Mouse (Mus musculus) neural tube, embryonic 15.5 days (tissue): ENCODE data around the gene Rlf. TPM values are rescaled to one million over a fixed set of nuclear protein-coding genes. Genes with fewer than 3 reads are reported as not detected.
A peak's percentile ranks its signal among the peaks of the same experiment; 100 is the strongest.

Source experiments
- ATAC-seq: fragments of 200-750 bp; cut with Nextera tagmentation; 2 replicates; pipeline ENCODE4 v1.8.0; 2017; ENCODE audit warnings: mild to moderate bottlenecking, moderate TSS enrichment, moderate library complexity; ENCODE audit not compliant: low FRiP score
- H3K27ac ChIP-seq: fragments of 300-500 bp; sonication (generic); replicated peaks from 2 replicates; pipeline ENCODE4 v1.5.1; 2015; ENCODE audit warnings: mild to moderate bottlenecking, inconsistent platforms
- H3K27me3 ChIP-seq: fragments of 300-500 bp; sonication (generic); replicated peaks from 2 replicates; pipeline ENCODE4 v1.6.1; 2015; ENCODE audit warnings: inconsistent platforms
- H3K36me3 ChIP-seq: fragments of 300-500 bp; sonication (generic); 2 replicates; pipeline ENCODE4 v1.6.1; 2015; ENCODE audit warnings: inconsistent platforms
- H3K4me1 ChIP-seq: fragments of 300-500 bp; sonication (generic); 2 replicates; pipeline ENCODE4 v1.6.1; 2015; ENCODE audit warnings: inconsistent platforms
- H3K4me2 ChIP-seq: fragments of 300-500 bp; sonication (generic); 2 replicates; pipeline ENCODE4 v1.6.1; 2015; ENCODE audit warnings: inconsistent platforms, mild to moderate bottlenecking, moderate library complexity
- H3K4me3 ChIP-seq: fragments of 300-500 bp; sonication (generic); replicated peaks from 2 replicates; pipeline ENCODE4 v1.5.1; 2015; ENCODE audit warnings: mild to moderate bottlenecking, inconsistent platforms
- H3K9ac ChIP-seq: fragments of 300-500 bp; sonication (generic); replicated peaks from 2 replicates; pipeline ENCODE4 v1.6.1; 2015; ENCODE audit warnings: mild to moderate bottlenecking, inconsistent platforms
- H3K9me3 ChIP-seq: fragments of 300-500 bp; sonication (generic); replicated peaks from 2 replicates; pipeline ENCODE4 v1.6.1; 2016; ENCODE audit warnings: inconsistent platforms
- WGBS: fragments of 180-500 bp; shearing (Covaris S2); methylation state at CpG from one replicate; pipeline ENCODE4 v1.1.7; 2015; ENCODE audit warnings: mixed read lengths; 5-methylcytosine and 5-hydroxymethylcytosine counted together
- polyA plus RNA-seq: library from polyadenylated mRNA; unstranded; fragments of >200 nt; fragmentation: Nextera tagmentation; extraction: Ambion mirVana; gene quantifications from 2 replicates; pipeline ENCODE4 v1.2.1, GENCODE M21; 2015

Rlf gene
- 26.8 and 27.3 TPM in 2 replicates for polyA plus RNA-seq

DNA sequence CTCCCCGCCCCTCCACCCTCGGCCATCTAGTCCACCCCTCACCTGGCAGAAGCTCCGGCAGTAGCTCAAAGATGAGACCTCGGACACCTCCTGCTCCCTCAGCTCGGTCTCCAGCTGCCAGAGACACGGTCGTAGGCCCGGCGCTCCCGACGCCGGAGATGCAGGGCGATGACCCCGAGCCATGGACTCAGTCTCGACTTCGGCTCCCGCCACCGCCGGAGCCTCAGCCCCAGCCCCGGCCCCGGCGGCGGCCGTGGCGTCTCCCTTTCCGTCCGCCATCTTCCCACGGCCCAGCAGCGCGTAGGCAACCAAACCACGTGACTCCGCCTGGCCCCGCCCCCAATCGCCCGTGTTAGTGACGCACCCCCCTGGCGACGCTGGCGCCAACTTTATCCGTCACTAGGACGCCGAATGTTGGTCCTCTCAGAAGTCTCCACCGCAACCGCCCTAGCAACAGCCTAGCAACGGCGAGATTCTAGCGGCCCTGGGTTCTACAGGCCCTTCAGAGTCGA lies at the start of gene Rlf:
Gene Rlf (minus strand): TSS at position 292 of the 512 bp plus-strand sequence.
- H3K27ac ChIP-seq: peak within 1 kb of the TSS; percentile 95
- H3K9me3 ChIP-seq: no peaks in the 10 kb centered on the region
- peak within 1 kb of the TSS; percentile 73 for H3K4me2 ChIP-seq
- no peaks in the 10 kb centered on the region for H3K36me3 ChIP-seq
- ATAC-seq: peak; percentile 96
- H3K4me3 ChIP-seq: peak within 1 kb of the TSS; percentile 83
- peaks cover 26% of the 10 kb centered on the region for H3K4me1 ChIP-seq
- H3K9ac ChIP-seq: peak within 1 kb of the TSS; percentile 82
- peaks cover 16% of the 10 kb centered on the region for H3K27me3 ChIP-seq
- WGBS: 0% methylated on average over 47 of the region's 48 CpGs

DNA sequence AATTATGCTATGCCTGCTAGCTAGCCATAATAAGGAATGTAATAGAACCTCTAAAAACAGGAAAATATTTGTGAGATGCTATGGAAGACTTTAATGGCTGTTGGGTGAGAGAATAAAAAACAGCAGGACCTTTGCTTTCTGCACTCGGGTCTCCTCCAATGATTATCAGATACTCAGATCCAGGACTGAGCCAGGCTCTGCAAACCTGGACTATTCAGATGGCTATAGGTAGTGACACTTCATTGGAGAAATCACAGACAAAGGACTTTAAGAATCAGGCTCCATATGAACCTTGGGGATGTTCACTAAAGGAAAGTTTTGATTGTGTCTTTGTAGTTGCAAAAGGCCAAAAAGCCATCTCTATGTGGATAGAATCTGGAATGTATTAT lies 26.7 kb upstream of the Rlf start:
- Histone ChIP-seq H3K4me1 (0 out of 2 replicates have a peak, but pooled peaks cover 3% of the 10 kb centered on the region), H3K4me2 (no peak overlapping the region), H3K4me3 (no peak overlapping the region), H3K9me3 (no peaks in the 10 kb centered on the region), H3K27ac (no peak overlapping the region), H3K36me3 (no peaks in the 10 kb centered on the region), H3K27me3 (no peaks in the 10 kb centered on the region), H3K9ac (no peak overlapping the region)
- WGBS: 83% methylated on average over 1 of the region's 1 CpGs
- no peak for ATAC-seq

DNA sequence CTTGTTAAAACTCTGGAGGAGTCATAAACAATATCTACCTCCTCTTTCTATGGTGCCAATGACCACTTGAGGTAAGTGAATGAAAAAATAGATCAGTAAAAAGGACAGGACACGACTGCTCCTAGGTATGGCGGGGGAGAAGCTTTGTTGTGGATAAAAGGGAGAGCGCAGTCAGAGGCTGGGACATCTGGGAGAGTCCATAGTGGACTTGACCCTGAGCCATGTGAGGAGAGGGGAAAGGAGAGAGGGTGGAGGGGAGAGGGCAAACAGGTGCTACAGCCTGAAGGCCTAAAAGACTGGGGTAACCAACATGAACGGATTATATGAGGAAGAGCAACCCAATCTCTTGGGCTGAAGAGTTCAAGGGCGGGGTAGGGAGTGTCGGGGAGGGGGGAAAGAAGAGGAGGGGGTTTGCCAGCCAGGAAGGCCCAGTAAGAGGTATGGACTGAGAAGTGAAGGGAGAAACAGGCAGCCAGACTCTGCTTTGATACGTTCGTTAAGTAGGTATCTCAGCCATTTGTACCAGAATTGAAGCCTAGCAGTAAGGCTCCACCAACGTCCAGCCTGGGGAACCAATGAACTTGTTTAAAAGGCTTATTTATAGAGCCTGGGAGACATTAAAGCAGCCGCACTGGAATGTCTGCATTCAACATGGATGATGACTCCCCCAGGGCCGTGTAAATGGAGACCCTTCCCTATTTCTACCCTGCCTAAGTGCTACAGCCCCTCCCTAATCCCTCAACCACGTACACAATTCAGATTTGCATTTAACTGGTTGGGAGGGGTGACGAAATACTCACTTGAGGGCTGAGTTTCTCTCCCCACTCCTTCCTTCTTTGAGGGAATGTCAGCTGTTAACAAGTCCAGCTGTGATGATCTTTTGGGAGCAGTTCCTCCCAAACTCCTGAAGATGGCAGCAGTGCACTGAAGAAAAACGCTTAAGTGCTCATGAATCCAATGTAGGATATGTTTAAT lies 26.0 kb upstream of the Rlf start:
- Histone ChIP-seq H3K4me3 (no peak overlapping the region), H3K27me3 (no peaks in the 10 kb centered on the region; the same call in 1 of the 2 replicates), H3K36me3 (no peaks in the 10 kb centered on the region), H3K4me1 (0 out of 2 replicates have a peak, but pooled peaks cover 3% of the 10 kb centered on the region), H3K4me2 (no peak overlapping the region), H3K9ac (no peak overlapping the region), H3K9me3 (no peaks in the 10 kb centered on the region), H3K27ac (no peak overlapping the region)
- 44% methylated on average over 14 of the region's 14 CpGs for WGBS
- ATAC-seq: peak; percentile 65; the same call in 1 of the 2 replicates

DNA sequence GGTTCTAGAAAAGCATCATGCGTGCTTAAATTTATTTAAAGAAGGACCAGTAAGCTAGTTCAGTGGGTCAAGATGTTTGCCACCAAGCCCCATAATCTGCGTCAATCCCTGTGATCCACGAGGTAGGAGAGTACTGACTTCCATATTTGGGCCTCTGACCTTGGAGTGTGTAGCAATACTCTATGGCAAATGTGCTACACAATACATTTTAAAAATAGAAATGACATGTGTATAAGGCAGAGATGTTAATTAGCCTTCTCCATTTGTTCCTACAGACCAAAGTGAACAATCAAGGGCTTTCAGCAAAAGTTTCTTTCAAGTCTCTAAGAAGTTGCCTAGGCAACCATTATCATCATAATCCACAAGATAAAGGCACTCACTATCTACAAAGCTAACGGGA lies 25.0 kb upstream of the Rlf start:
- H3K27me3 ChIP-seq: no peaks in the 10 kb centered on the region; the same call in 1 of the 2 replicates
- H3K4me3 ChIP-seq: no peak overlapping the region
- ATAC-seq: no peak
- no peak overlapping the region for H3K4me2 ChIP-seq
- no peak overlapping the region for H3K9ac ChIP-seq
- H3K27ac ChIP-seq: no peak overlapping the region
- 0 out of 2 replicates have a peak, but pooled peaks cover 3% of the 10 kb centered on the region for H3K4me1 ChIP-seq
- H3K9me3 ChIP-seq: no peaks in the 10 kb centered on the region
- H3K36me3 ChIP-seq: no peaks in the 10 kb centered on the region
- 63% methylated on average over 4 of the region's 4 CpGs for WGBS

DNA sequence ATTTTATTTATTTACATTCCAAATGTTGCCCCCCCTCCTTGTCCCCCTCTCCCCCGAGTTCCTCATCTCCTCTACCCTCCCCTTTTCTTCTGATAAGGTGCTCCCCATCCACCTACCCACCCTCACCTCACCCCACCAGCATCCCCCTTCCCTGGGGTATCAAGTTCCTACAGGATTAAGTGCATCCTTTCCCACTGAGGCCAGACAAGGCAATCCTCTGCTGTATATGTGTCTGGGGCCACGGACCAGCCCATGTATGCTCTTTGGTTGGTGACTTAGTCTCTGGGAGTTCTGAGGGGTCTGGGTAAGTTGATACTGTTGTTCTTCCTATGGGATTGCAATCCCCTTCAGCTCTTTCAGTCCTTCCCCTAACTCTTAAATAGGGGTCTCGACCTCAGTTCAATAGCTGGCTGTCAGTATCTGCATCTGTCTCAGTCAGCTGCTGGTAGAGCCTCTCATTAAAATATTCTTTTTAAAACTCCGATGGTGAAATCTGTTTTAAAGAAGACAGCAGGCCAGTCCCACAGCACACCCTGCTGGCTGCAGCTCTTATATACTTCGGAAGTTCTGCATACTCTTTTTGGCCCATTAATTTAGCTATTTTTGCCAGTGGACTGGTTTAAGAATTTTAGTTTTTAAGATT lies 17.0 kb upstream of the Rlf start:
- no peaks in the 10 kb centered on the region for H3K36me3 ChIP-seq
- peak; percentile 57; the same call in 1 of the 2 replicates for ATAC-seq
- no peak overlapping the region for H3K27ac ChIP-seq
- no peaks in the 10 kb centered on the region for H3K9me3 ChIP-seq
- WGBS: 7% methylated on average over 5 of the region's 5 CpGs
- peak overlapping the region; percentile 44 for H3K4me2 ChIP-seq
- H3K4me3 ChIP-seq: no peak overlapping the region; the same call in 1 of the 2 replicates
- H3K27me3 ChIP-seq: no peaks in the 10 kb centered on the region; the same call in 1 of the 2 replicates
- H3K4me1 ChIP-seq: peaks cover 13% of the 10 kb centered on the region
- H3K9ac ChIP-seq: 0 out of 2 replicates have a peak overlapping the region, but pooled peaks have one; percentile 30

DNA sequence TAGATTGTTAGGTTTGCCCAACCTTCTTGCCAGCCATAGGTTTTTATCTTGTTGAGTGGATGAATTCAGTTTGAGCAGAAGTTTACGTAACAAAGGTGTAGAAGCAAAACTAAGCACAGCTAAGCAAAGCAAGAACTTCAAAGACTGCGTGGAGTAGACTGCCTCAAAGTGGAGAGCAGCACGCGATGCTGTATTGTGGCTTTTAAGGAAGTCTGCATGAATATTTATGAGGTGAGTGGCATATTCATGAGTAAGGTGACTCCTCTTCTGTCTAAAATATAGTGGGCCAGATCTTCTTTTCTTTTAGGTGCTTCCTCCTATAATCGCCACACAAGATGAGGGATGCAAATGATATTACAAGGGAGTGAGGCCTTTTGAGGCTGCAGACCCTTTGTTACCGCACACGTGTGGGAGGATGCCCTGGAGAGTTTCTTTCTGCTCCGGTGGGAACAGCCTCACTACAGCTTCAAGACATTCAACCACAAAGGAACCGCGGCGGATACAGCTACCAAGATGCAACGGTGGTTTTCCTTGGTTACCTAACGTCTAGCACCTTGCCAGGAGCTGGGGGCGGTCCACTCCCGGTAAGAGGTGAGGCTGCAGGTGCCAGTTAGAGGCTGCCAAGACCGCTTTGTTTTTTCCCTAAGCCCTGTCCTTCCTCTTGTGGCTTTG lies 16.2 kb upstream of the Rlf start:
- 2% methylated on average over 16 of the region's 16 CpGs for WGBS
- no peaks in the 10 kb centered on the region for H3K36me3 ChIP-seq
- H3K4me1 ChIP-seq: peaks cover 13% of the 10 kb centered on the region
- no peaks in the 10 kb centered on the region for H3K27me3 ChIP-seq
- H3K4me3 ChIP-seq: peak overlapping the region; percentile 18; the same call in 1 of the 2 replicates
- H3K27ac ChIP-seq: no peak overlapping the region
- peak; percentile 43; the same call in 1 of the 2 replicates for ATAC-seq
- H3K4me2 ChIP-seq: peak overlapping the region; percentile 44
- 0 out of 2 replicates have a peak overlapping the region, but pooled peaks have one; percentile 32 for H3K9ac ChIP-seq
- H3K9me3 ChIP-seq: no peaks in the 10 kb centered on the region

DNA sequence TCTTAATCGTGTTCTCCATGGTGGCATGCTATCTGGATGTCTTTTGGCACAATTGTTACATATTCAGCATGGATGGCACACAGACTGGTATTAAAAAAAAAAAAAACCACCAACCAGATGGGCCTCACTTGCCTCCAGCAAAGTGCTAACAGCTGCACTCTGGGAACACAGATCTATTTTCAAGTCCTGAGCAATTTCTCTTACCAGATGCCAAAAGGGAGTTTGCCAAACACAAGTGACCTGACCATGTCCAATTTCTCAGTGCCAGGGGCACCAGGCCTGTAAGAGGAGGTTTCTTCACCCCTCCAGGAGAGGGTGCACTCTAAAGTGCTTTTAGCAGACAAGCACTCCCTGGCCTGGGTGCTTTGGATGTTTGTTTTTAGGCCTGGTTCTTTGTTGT lies 12.2 kb upstream of the Rlf start:
- no peaks in the 10 kb centered on the region for H3K36me3 ChIP-seq
- no peak overlapping the region for H3K9ac ChIP-seq
- H3K4me2 ChIP-seq: no peak overlapping the region
- ATAC-seq: no peak
- H3K27ac ChIP-seq: no peak overlapping the region
- no peak overlapping the region for H3K4me3 ChIP-seq
- H3K4me1 ChIP-seq: peaks cover 13% of the 10 kb centered on the region
- 41% methylated on average over 1 of the region's 1 CpGs for WGBS
- 0 out of 2 replicates have a peak, but pooled peaks cover 3% of the 10 kb centered on the region for H3K27me3 ChIP-seq
- H3K9me3 ChIP-seq: no peaks in the 10 kb centered on the region

DNA sequence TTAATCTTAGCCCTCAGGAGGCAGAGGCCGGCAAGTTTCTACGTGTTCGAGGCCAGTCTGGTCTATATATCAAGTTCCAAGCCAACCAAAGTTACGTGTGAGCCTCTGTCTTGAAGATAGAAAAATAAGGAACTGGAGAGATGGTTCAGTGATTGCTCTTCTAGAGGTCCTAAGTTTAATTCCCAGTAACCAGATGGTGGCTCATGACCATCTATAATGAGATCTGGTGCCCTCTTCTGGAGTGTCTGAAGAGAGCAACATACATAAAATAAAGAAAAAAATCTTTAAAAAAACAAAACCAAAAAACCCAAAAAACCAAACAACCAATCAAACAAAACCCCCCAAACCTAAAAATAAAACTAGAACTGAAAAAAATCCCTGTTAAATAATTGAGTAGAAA lies 10.3 kb upstream of the Rlf start:
- H3K27ac ChIP-seq: no peak overlapping the region
- WGBS: 89% methylated on average over 4 of the region's 4 CpGs
- no peak overlapping the region for H3K4me3 ChIP-seq
- H3K36me3 ChIP-seq: no peaks in the 10 kb centered on the region
- H3K4me2 ChIP-seq: no peak overlapping the region
- no peak overlapping the region for H3K9ac ChIP-seq
- ATAC-seq: no peak
- H3K9me3 ChIP-seq: no peaks in the 10 kb centered on the region
- H3K4me1 ChIP-seq: no peaks in the 10 kb centered on the region
- H3K27me3 ChIP-seq: 0 out of 2 replicates have a peak, but pooled peaks cover 6% of the 10 kb centered on the region

DNA sequence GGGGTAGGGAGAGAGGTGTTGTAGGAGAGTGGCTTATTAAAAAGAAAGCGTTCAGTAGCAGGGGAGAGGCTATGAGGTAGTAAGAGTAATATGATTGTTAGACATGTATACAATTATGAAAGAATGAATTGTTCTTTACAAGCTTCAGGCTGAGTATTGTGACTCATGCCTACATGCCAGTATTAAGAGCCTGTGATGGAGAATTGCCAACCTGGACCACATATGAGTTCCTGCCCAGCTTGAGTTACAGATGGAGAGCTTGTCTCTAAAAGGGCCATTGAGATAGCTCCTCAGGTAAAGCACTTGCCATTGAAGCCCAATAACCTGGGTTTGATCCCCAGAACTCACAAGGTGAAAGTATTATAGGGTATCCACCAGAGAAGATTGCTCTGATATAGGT lies 8.3 kb upstream of the Rlf start:
- no peak for ATAC-seq
- Histone ChIP-seq H3K27me3 (peaks cover 15% of the 10 kb centered on the region; the same call in 1 of the 2 replicates), H3K9ac (no peak overlapping the region)

DNA sequence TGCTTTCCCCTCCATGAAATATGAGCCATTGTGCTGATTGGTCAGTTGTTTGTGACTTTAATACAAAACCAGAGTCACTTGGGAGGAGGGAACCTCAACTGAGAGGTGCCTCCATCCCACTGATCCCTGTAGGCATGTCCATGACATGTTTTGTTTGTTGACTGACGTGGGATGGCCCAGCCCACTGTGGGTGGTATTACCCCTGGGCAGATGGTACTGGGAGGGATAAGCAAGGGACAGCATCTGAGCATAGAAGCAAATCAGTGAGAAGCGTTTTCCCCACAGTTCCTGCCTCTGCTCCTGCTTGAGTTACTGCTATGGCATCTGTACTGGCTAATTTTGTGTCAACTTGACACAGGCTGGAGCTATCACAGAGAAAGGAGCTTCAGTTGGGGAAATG lies 1.3 kb upstream of the Rlf start:
- no peaks in the 10 kb centered on the region for H3K36me3 ChIP-seq
- H3K27me3 ChIP-seq: peaks cover 16% of the 10 kb centered on the region
- no peak for ATAC-seq
- H3K4me2 ChIP-seq: no peak overlapping the region
- no peak overlapping the region for H3K27ac ChIP-seq
- H3K4me1 ChIP-seq: peaks cover 26% of the 10 kb centered on the region
- H3K4me3 ChIP-seq: no peak overlapping the region
- H3K9me3 ChIP-seq: no peaks in the 10 kb centered on the region
- WGBS: 87% methylated on average over 2 of the region's 2 CpGs
- no peak overlapping the region for H3K9ac ChIP-seq

More for the DNA sequence above, 8.3 kb upstream of the Rlf start:
- Histone ChIP-seq H3K9me3 (no peaks in the 10 kb centered on the region), H3K4me1 (no peaks in the 10 kb centered on the region), H3K4me3 (no peak overlapping the region), H3K36me3 (no peaks in the 10 kb centered on the region), H3K4me2 (no peak overlapping the region), H3K27ac (no peak overlapping the region)
- 65% methylated on average over 1 of the region's 1 CpGs for WGBS

DNA sequence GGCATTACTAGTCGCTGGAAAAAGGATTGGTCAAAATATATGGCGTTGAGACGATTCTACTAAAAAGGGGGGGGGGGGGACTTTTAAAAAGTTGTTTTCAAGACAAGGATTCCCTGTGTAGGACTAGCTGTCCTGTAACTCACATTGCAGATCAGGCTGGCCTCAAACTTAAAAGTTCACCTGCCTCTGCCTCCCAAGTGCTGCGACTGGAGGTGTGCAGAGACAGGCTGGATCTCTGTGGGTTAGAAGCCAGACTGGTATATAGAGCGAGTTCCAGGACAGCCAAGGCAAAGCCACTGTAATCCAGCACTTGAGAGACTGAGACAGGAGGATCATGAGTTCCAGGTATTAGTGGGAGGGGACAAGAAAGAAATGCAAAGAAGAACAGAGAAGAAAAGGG lies 605 bp upstream of the Rlf start:
- peaks cover 26% of the 10 kb centered on the region for H3K4me1 ChIP-seq
- peaks cover 16% of the 10 kb centered on the region for H3K27me3 ChIP-seq
- peak; percentile 32 for ATAC-seq
- no peaks in the 10 kb centered on the region for H3K9me3 ChIP-seq
- peak overlapping the region; percentile 55 for H3K9ac ChIP-seq
- peak overlapping the region; percentile 73 for H3K4me2 ChIP-seq
- H3K27ac ChIP-seq: peak overlapping the region; percentile 95
- H3K36me3 ChIP-seq: no peaks in the 10 kb centered on the region
- 30% methylated on average over 5 of the region's 5 CpGs for WGBS
- peak overlapping the region; percentile 83 for H3K4me3 ChIP-seq
